Mouse (Mus musculus) midbrain, postnatal 0 days (tissue): ENCODE measurements around the gene Slc25a30. TPM values are rescaled to one million over a fixed set of nuclear protein-coding genes. Genes with fewer than 3 reads are reported as not detected.

Source experiments
- ATAC-seq: fragments of 200-750 bp; cut with Nextera tagmentation; 2 replicates; pipeline ENCODE4 v1.8.0; 2017; ENCODE audit warnings: moderate number of reproducible peaks, mild to moderate bottlenecking, moderate TSS enrichment, moderate library complexity; ENCODE audit not compliant: low FRiP score
- DNase-seq: peaks from one replicate; pipeline ENCODE4 v3.0.0-alpha.2; 2015; ENCODE audit warnings: low spot score
- H3K27ac ChIP-seq: fragments of 300-500 bp; sonication (generic); 2 replicates; pipeline ENCODE4 v1.5.1; 2014; ENCODE audit warnings: low read depth, mild to moderate bottlenecking, low read length, mixed read lengths
- H3K27me3 ChIP-seq: fragments of 300-500 bp; sonication (generic); 2 replicates; pipeline ENCODE4 v1.6.1; 2014; ENCODE audit warnings: low read length, control low read depth, mixed read lengths; ENCODE audit not compliant: insufficient read depth
- H3K36me3 ChIP-seq: fragments of 300-500 bp; sonication (generic); 2 replicates; pipeline ENCODE4 v1.6.1; 2014; ENCODE audit warnings: low read length, control low read depth, mixed read lengths; ENCODE audit not compliant: insufficient read depth
- H3K4me1 ChIP-seq: fragments of 300-500 bp; sonication (generic); 2 replicates; pipeline ENCODE4 v1.6.1; 2014; ENCODE audit warnings: mild to moderate bottlenecking, control low read depth, antibody characterized with exemption, low read length, mixed read lengths; ENCODE audit not compliant: insufficient read depth
- H3K4me2 ChIP-seq: fragments of 300-500 bp; sonication (generic); 2 replicates; pipeline ENCODE4 v1.6.1; 2014; ENCODE audit warnings: low read depth, mild to moderate bottlenecking, low read length, mixed read lengths; ENCODE audit not compliant: poor library complexity, severe bottlenecking
- H3K4me3 ChIP-seq: fragments of 300-500 bp; sonication (generic); 2 replicates; pipeline ENCODE4 v1.5.1; 2014; ENCODE audit warnings: low read depth, mild to moderate bottlenecking, low read length, moderate library complexity
- H3K9ac ChIP-seq: fragments of 300-500 bp; sonication (generic); replicated peaks from 2 replicates; pipeline ENCODE4 v1.6.1; 2014; ENCODE audit warnings: mild to moderate bottlenecking, low read length, moderate library complexity, mixed read lengths; ENCODE audit not compliant: poor library complexity, severe bottlenecking
- H3K9me3 ChIP-seq: fragments of 300-500 bp; sonication (generic); 2 replicates; pipeline ENCODE4 v1.6.1; 2016; ENCODE audit warnings: low read length, control low read depth
- CTCF ChIP-seq: IDR thresholded peaks from 2 replicates; pipeline ENCODE4 v1.5.1; 2016; ENCODE audit warnings: antibody characterized with exemption, mild to moderate bottlenecking
- WGBS: fragments of 180-500 bp; shearing (Covaris S2); extraction: QIAGEN DNeasy Blood & Tissue Kit; methylation state at CpG from one replicate; pipeline ENCODE4 v1.1.7; 2014; 5-methylcytosine and 5-hydroxymethylcytosine counted together
- polyA plus RNA-seq: library from polyadenylated mRNA; unstranded; fragments of >200 nt; fragmentation: Nextera tagmentation; extraction: Ambion mirVana; gene quantifications from 2 replicates; pipeline ENCODE4 v1.2.1, GENCODE M21; 2015
- total RNA-seq: library from RNA; depleted of rRNA; stranded (reverse); fragments of >200 nt; gene quantifications from 2 replicates; pipeline ENCODE4 v1.2.3, GENCODE M21; 2014

The Slc25a30 gene
- total and polyA plus RNA-seq, 2 experiments from 2014 or later: 6.5 to 9.6 TPM

GRCm38 (mm10) chr14:75753206-75753605, 33.6 kb downstream of the Slc25a30 start:
- Histone ChIP-seq H3K27ac (no peak overlapping the region), H3K4me1 (peaks cover 21% of the 10 kb centered on the region), H3K36me3 (no peaks in the 10 kb centered on the region), H3K4me2 (peak overlapping the region; percentile 85), H3K9ac (peak overlapping the region; percentile 91; the same call in 1 of the 2 replicates), H3K4me3 (peak overlapping the region; percentile 96), H3K9me3 (no peaks in the 10 kb centered on the region), H3K27me3 (no peaks in the 10 kb centered on the region)
- no peak for TF ChIP-seq CTCF
- WGBS: 79% methylated on average over 8 of the region's 8 CpGs
- DNase-seq: no peak
- no peak for ATAC-seq

- WGBS: 85% methylated on average over 4 of the region's 4 CpGs
- Histone ChIP-seq H3K27ac (no peak overlapping the region), H3K36me3 (peaks cover 7% of the 10 kb centered on the region; the same call in 1 of the 2 replicates), H3K9me3 (no peaks in the 10 kb centered on the region), H3K4me3 (no peak overlapping the region), H3K9ac (no peak overlapping the region), H3K4me1 (peaks cover 21% of the 10 kb centered on the region), H3K4me2 (no peak overlapping the region), H3K27me3 (no peaks in the 10 kb centered on the region)
- TF ChIP-seq CTCF: no peak
- no peak for ATAC-seq
- no peak for DNase-seq
Measured at GRCm38 (mm10) chr14:75751040-75751439, 35.8 kb downstream of the Slc25a30 start.

- Histone ChIP-seq H3K4me3 (no peak overlapping the region), H3K27me3 (no peaks in the 10 kb centered on the region), H3K4me1 (peaks cover 21% of the 10 kb centered on the region), H3K9ac (no peak overlapping the region), H3K27ac (no peak overlapping the region), H3K4me2 (no peak overlapping the region), H3K36me3 (peaks cover 13% of the 10 kb centered on the region), H3K9me3 (no peaks in the 10 kb centered on the region)
- 84% methylated on average over 4 of the region's 4 CpGs for WGBS
- DNase-seq (no peak), ATAC-seq (no peak)
- no peak for TF ChIP-seq CTCF
Measured at GRCm38 (mm10) chr14:75749123-75749522, 37.7 kb downstream of the Slc25a30 start.

- WGBS: 94% methylated on average over 2 of the region's 2 CpGs
Measured at GRCm38 (mm10) chr14:75747960-75748359, 38.9 kb downstream of the Slc25a30 start.

GRCm38 (mm10) chr14:75741904-75742303, 44.9 kb downstream of the Slc25a30 start:
- H3K27me3 ChIP-seq: no peaks in the 10 kb centered on the region
- H3K4me1 ChIP-seq: no peaks in the 10 kb centered on the region
- 93% methylated on average over 3 of the region's 3 CpGs for WGBS
- no peak overlapping the region for H3K27ac ChIP-seq
- peaks cover 38% of the 10 kb centered on the region for H3K36me3 ChIP-seq
- H3K4me2 ChIP-seq: no peak overlapping the region
- DNase-seq (no peak), ATAC-seq (no peak)
- TF ChIP-seq CTCF: no peak
- H3K9me3 ChIP-seq: no peaks in the 10 kb centered on the region
- H3K4me3 ChIP-seq: no peak overlapping the region
- no peak overlapping the region for H3K9ac ChIP-seq

More at GRCm38 (mm10) chr14:75747960-75748359, 38.9 kb downstream of the Slc25a30 start:
- H3K4me2 ChIP-seq: no peak overlapping the region
- no peak for TF ChIP-seq CTCF
- no peaks in the 10 kb centered on the region for H3K9me3 ChIP-seq
- no peak overlapping the region for H3K27ac ChIP-seq
- no peaks in the 10 kb centered on the region for H3K27me3 ChIP-seq
- no peak overlapping the region for H3K4me3 ChIP-seq
- H3K9ac ChIP-seq: no peak overlapping the region
- peaks cover 16% of the 10 kb centered on the region for H3K36me3 ChIP-seq
- DNase-seq: no peak
- peaks cover 15% of the 10 kb centered on the region for H3K4me1 ChIP-seq
- ATAC-seq: no peak

GRCm38 (mm10) chr14:75735597-75735996, 51.2 kb downstream of the Slc25a30 start:
- WGBS: 98% methylated on average over 3 of the region's 3 CpGs

More at GRCm38 (mm10) chr14:75735597-75735996, 51.2 kb downstream of the Slc25a30 start:
- DNase-seq (no peak), ATAC-seq (no peak)
- H3K27me3 ChIP-seq: no peaks in the 10 kb centered on the region
- no peak overlapping the region for H3K27ac ChIP-seq
- no peaks in the 10 kb centered on the region for H3K4me1 ChIP-seq
- H3K4me3 ChIP-seq: no peak overlapping the region
- H3K36me3 ChIP-seq: peaks cover 41% of the 10 kb centered on the region
- no peaks in the 10 kb centered on the region for H3K9me3 ChIP-seq
- TF ChIP-seq CTCF: no peak
- H3K9ac ChIP-seq: no peak overlapping the region
- no peak overlapping the region for H3K4me2 ChIP-seq
